Mouse (Mus musculus): Measurements from ENCODE around the gene Ldhal6b. TPM values are rescaled to one million over a fixed set of nuclear protein-coding genes. Genes with fewer than 3 reads are reported as not detected.

Gene Ldhal6b
- total RNA-seq, 4 experiments from 2014 or later, result 1.2 to 1.8 (median 1.6) TPM

- no peak for DNase-seq (ENCODE audit: low spot score in 2 of 2)
Measured at GRCm38 (mm10) chr17:5411205-5411604, 7.4 kb downstream of the Ldhal6b start.

GRCm38 (mm10) chr17:5410336-5410735 lies 8.2 kb downstream of the Ldhal6b start:
- DNase-seq (ENCODE audit: low spot score in 2 of 2), result no peak

- no peak for DNase-seq (ENCODE audit: low spot score in 2 of 2)
Measured at GRCm38 (mm10) chr17:5407030-5407429, 11.5 kb downstream of the Ldhal6b start.

GRCm38 (mm10) chr17:5406566-5406965 lies 12.0 kb downstream of the Ldhal6b start:
- no peak for DNase-seq (ENCODE audit: low spot score in 2 of 2)

- DNase-seq (ENCODE audit: low spot score in 2 of 2), result no peak
Measured at GRCm38 (mm10) chr17:5403885-5404284, 14.7 kb downstream of the Ldhal6b start.

GRCm38 (mm10) chr17:5402624-5403023 lies 15.9 kb downstream of the Ldhal6b start:
- no peak for DNase-seq (ENCODE audit: low spot score in 2 of 2)

- DNase-seq (ENCODE audit: low spot score in 2 of 2), result peak in 1 of 2 experiments; percentile 65
Measured at GRCm38 (mm10) chr17:5402069-5402468, 16.5 kb downstream of the Ldhal6b start.

GRCm38 (mm10) chr17:5401288-5401687 lies 17.3 kb downstream of the Ldhal6b start:
- no peak for DNase-seq (ENCODE audit: low spot score in 2 of 2)

- peak in 1 of 2 experiments; percentile 54 for DNase-seq (ENCODE audit: low spot score in 2 of 2)
Measured at GRCm38 (mm10) chr17:5400435-5401090, 18.0 kb downstream of the Ldhal6b start.

- peak; percentile 69 to 87 for DNase-seq (ENCODE audit: low spot score in 2 of 2)
Measured at GRCm38 (mm10) chr17:5397148-5398007, 21.2 kb downstream of the Ldhal6b start.

GRCm38 (mm10) chr17:5396213-5396612 lies 22.4 kb downstream of the Ldhal6b start:
- no peak for DNase-seq (ENCODE audit: low spot score in 2 of 2)

- no peak for DNase-seq (ENCODE audit: low spot score in 2 of 2)
Measured at GRCm38 (mm10) chr17:5395454-5396205, 22.9 kb downstream of the Ldhal6b start.

GRCm38 (mm10) chr17:5390682-5391081 lies 27.9 kb downstream of the Ldhal6b start:
- DNase-seq (ENCODE audit: low spot score in 2 of 2), result no peak

- no peak for DNase-seq (ENCODE audit: low spot score in 2 of 2)
Measured at GRCm38 (mm10) chr17:5388351-5388750, 30.2 kb downstream of the Ldhal6b start.

GRCm38 (mm10) chr17:5386885-5387545 lies 31.6 kb downstream of the Ldhal6b start:
- no peak for DNase-seq (ENCODE audit: low spot score in 2 of 2)

GRCm38 (mm10) chr17:5385694-5386093 lies 32.9 kb downstream of the Ldhal6b start:
- DNase-seq (ENCODE audit: low spot score in 2 of 2), result no peak

GRCm38 (mm10) chr17:5377930-5378310 lies 40.6 kb downstream of the Ldhal6b start:
- DNase-seq (ENCODE audit: low spot score in 2 of 2), result no peak

- peak in 1 of 2 experiments; percentile 38 for DNase-seq (ENCODE audit: low spot score in 2 of 2)
Measured at GRCm38 (mm10) chr17:5377151-5377929, 41.2 kb downstream of the Ldhal6b start.

- no peak for DNase-seq (ENCODE audit: low spot score in 2 of 2)
Measured at GRCm38 (mm10) chr17:5372951-5373350, 45.6 kb downstream of the Ldhal6b start.

GRCm38 (mm10) chr17:5371521-5371920 lies 47.0 kb downstream of the Ldhal6b start:
- peak in 1 of 2 experiments; percentile 28 for DNase-seq (ENCODE audit: low spot score in 2 of 2)

Data from left cerebral cortex, adult 8-10 months (tissue).